Mouse (Mus musculus) liver, embryonic 16.5 days (tissue): Measurements from ENCODE around the gene Nfkb1. TPM values are rescaled to one million over a fixed set of nuclear protein-coding genes. Genes with fewer than 3 reads are reported as not detected.
A peak's percentile ranks its signal among the peaks of the same experiment; 100 is the strongest.

Experiments used
- ATAC-seq: fragments of 200-750 bp; cut with Nextera tagmentation; 2 replicates; pipeline ENCODE4 v1.8.0; 2017; ENCODE audit warnings: low read depth, mild to moderate bottlenecking, moderate number of reproducible peaks, moderate library complexity
- H3K27ac ChIP-seq: fragments of 300-500 bp; sonication (generic); 2 replicates; pipeline ENCODE4 v1.5.1; 2014; ENCODE audit warnings: mild to moderate bottlenecking, low read length
- H3K27me3 ChIP-seq: fragments of 300-500 bp; sonication (generic); 2 replicates; pipeline ENCODE4 v1.6.1; 2014; ENCODE audit warnings: low read depth, low read length, mixed read lengths; ENCODE audit not compliant: control insufficient read depth, insufficient read depth
- H3K36me3 ChIP-seq: fragments of 300-500 bp; sonication (generic); 2 replicates; pipeline ENCODE4 v1.6.1; 2014; ENCODE audit warnings: mild to moderate bottlenecking; ENCODE audit not compliant: control insufficient read depth, insufficient read depth
- H3K4me1 ChIP-seq: fragments of 300-500 bp; sonication (generic); 2 replicates; pipeline ENCODE4 v1.6.1; 2014; ENCODE audit warnings: low read depth, low read length, mixed read lengths; ENCODE audit not compliant: control insufficient read depth
- H3K4me2 ChIP-seq: fragments of 300-500 bp; sonication (generic); 2 replicates; pipeline ENCODE4 v1.6.1; 2014; ENCODE audit warnings: low read depth, low read length, mixed read lengths
- H3K4me3 ChIP-seq: fragments of 300-500 bp; sonication (generic); 2 replicates; pipeline ENCODE4 v1.5.1; 2014; ENCODE audit warnings: low read depth, mild to moderate bottlenecking, low read length
- H3K9ac ChIP-seq: fragments of 300-500 bp; sonication (generic); 2 replicates; pipeline ENCODE4 v1.6.1; 2014; ENCODE audit warnings: low read depth, low read length
- H3K9me3 ChIP-seq: fragments of 300-500 bp; sonication (generic); replicated peaks from 2 replicates; pipeline ENCODE4 v1.6.1; 2016; ENCODE audit warnings: low read length; ENCODE audit not compliant: control insufficient read depth
- WGBS: fragments of 180-500 bp; shearing (Covaris S2); extraction: QIAGEN DNeasy Blood & Tissue Kit; methylation state at CpG from one replicate; pipeline ENCODE4 v1.1.7; 2014; ENCODE audit not compliant: insufficient replicate concordance; 5-methylcytosine and 5-hydroxymethylcytosine counted together
- polyA plus RNA-seq: library from polyadenylated mRNA; unstranded; fragments of >200 nt; fragmentation: Nextera tagmentation; extraction: Ambion mirVana; gene quantifications from 2 replicates; pipeline ENCODE4 v1.2.1, GENCODE M21; 2015

The Nfkb1 gene
- polyA plus RNA-seq, 1 experiment from 2014 or later, result 10.7 TPM

GRCm38 (mm10) chr3:135597014-135597413, 94.3 kb downstream of the Nfkb1 start:
- Histone ChIP-seq H3K4me1 (peaks cover 3% of the 10 kb centered on the region; the same call in 1 of the 2 replicates), H3K27ac (no peak overlapping the region), H3K36me3 (peaks cover 11% of the 10 kb centered on the region), H3K4me2 (no peak overlapping the region), H3K4me3 (no peak overlapping the region), H3K27me3 (no peaks in the 10 kb centered on the region), H3K9ac (no peak overlapping the region), H3K9me3 (no peaks in the 10 kb centered on the region)
- WGBS, result 46% methylated on average over 4 of the region's 4 CpGs
- ATAC-seq, result 0 out of 2 replicates have a peak, but pooled peaks have one; percentile 17

- no peak overlapping the region for H3K4me2 ChIP-seq
- H3K9me3 ChIP-seq, result no peaks in the 10 kb centered on the region
- H3K36me3 ChIP-seq, result peaks cover 12% of the 10 kb centered on the region
- ATAC-seq, result no peak
- H3K9ac ChIP-seq, result no peak overlapping the region
- no peak overlapping the region for H3K4me3 ChIP-seq
- peaks cover 3% of the 10 kb centered on the region; the same call in 1 of the 2 replicates for H3K4me1 ChIP-seq
- WGBS, result 63% methylated on average over 21 of the region's 21 CpGs
- no peak overlapping the region for H3K27ac ChIP-seq
- no peaks in the 10 kb centered on the region for H3K27me3 ChIP-seq
Measured at GRCm38 (mm10) chr3:135594238-135594917, 97.0 kb downstream of the Nfkb1 start.

GRCm38 (mm10) chr3:135592011-135592410, 99.3 kb downstream of the Nfkb1 start:
- H3K36me3 ChIP-seq, result peaks cover 12% of the 10 kb centered on the region
- WGBS, result 84% methylated on average over 4 of the region's 4 CpGs
- H3K27ac ChIP-seq, result no peak overlapping the region

GRCm38 (mm10) chr3:135591376-135591775, 100.0 kb downstream of the Nfkb1 start:
- Histone ChIP-seq H3K4me1 (peaks cover 5% of the 10 kb centered on the region), H3K9ac (no peak overlapping the region), H3K36me3 (peaks cover 12% of the 10 kb centered on the region), H3K4me3 (no peak overlapping the region), H3K9me3 (no peaks in the 10 kb centered on the region), H3K27ac (no peak overlapping the region), H3K27me3 (no peaks in the 10 kb centered on the region), H3K4me2 (no peak overlapping the region)
- ATAC-seq, result no peak
- 74% methylated on average over 5 of the region's 5 CpGs for WGBS

More at GRCm38 (mm10) chr3:135592011-135592410, 99.3 kb downstream of the Nfkb1 start:
- Histone ChIP-seq H3K9ac (no peak overlapping the region), H3K27me3 (no peaks in the 10 kb centered on the region), H3K9me3 (no peaks in the 10 kb centered on the region), H3K4me1 (peaks cover 3% of the 10 kb centered on the region; the same call in 1 of the 2 replicates), H3K4me2 (no peak overlapping the region), H3K4me3 (no peak overlapping the region)
- ATAC-seq, result no peak

- Histone ChIP-seq H3K27ac (no peak overlapping the region), H3K4me1 (peaks cover 10% of the 10 kb centered on the region), H3K36me3 (peaks cover 12% of the 10 kb centered on the region), H3K9ac (no peak overlapping the region), H3K4me2 (no peak overlapping the region), H3K27me3 (no peaks in the 10 kb centered on the region), H3K9me3 (no peaks in the 10 kb centered on the region), H3K4me3 (no peak overlapping the region)
- WGBS, result 29% methylated on average over 4 of the region's 4 CpGs
- no peak for ATAC-seq
Measured at GRCm38 (mm10) chr3:135590471-135590870, 100.9 kb downstream of the Nfkb1 start.

- H3K27ac ChIP-seq, result no peak overlapping the region
- WGBS, result 55% methylated on average over 4 of the region's 4 CpGs
Measured at GRCm38 (mm10) chr3:135586471-135586880, 104.9 kb downstream of the Nfkb1 start.

GRCm38 (mm10) chr3:135586060-135586459, 105.3 kb downstream of the Nfkb1 start:
- peak overlapping the region; percentile 33; the same call in 1 of the 2 replicates for H3K27ac ChIP-seq
- H3K4me2 ChIP-seq, result no peak overlapping the region
- no peak for ATAC-seq
- H3K4me3 ChIP-seq, result no peak overlapping the region
- 79% methylated on average over 2 of the region's 2 CpGs for WGBS
- peaks cover 14% of the 10 kb centered on the region for H3K4me1 ChIP-seq
- H3K27me3 ChIP-seq, result no peaks in the 10 kb centered on the region
- 0 out of 2 replicates have a peak overlapping the region, but pooled peaks have one; percentile 9 for H3K9ac ChIP-seq
- H3K9me3 ChIP-seq, result no peaks in the 10 kb centered on the region
- H3K36me3 ChIP-seq, result peaks cover 6% of the 10 kb centered on the region

More at GRCm38 (mm10) chr3:135586471-135586880, 104.9 kb downstream of the Nfkb1 start:
- Histone ChIP-seq H3K4me3 (no peak overlapping the region), H3K9me3 (no peaks in the 10 kb centered on the region), H3K4me2 (no peak overlapping the region), H3K9ac (no peak overlapping the region), H3K36me3 (peaks cover 6% of the 10 kb centered on the region), H3K4me1 (peaks cover 14% of the 10 kb centered on the region), H3K27me3 (no peaks in the 10 kb centered on the region)
- ATAC-seq, result peak; percentile 49; the same call in 1 of the 2 replicates

GRCm38 (mm10) chr3:135585482-135585881, 105.9 kb downstream of the Nfkb1 start:
- Histone ChIP-seq H3K36me3 (peaks cover 4% of the 10 kb centered on the region), H3K27ac (peak overlapping the region; percentile 33; the same call in 1 of the 2 replicates), H3K9me3 (no peaks in the 10 kb centered on the region), H3K27me3 (no peaks in the 10 kb centered on the region), H3K4me3 (no peak overlapping the region), H3K4me1 (peaks cover 14% of the 10 kb centered on the region), H3K4me2 (no peak overlapping the region), H3K9ac (no peak overlapping the region)
- WGBS, result 51% methylated on average over 6 of the region's 6 CpGs
- ATAC-seq, result peak; percentile 89

- 74% methylated on average over 7 of the region's 7 CpGs for WGBS
- no peak for ATAC-seq
- Histone ChIP-seq H3K4me2 (no peak overlapping the region), H3K9ac (no peak overlapping the region), H3K9me3 (no peaks in the 10 kb centered on the region), H3K4me3 (no peak overlapping the region), H3K27ac (peak overlapping the region; percentile 10; the same call in 1 of the 2 replicates), H3K27me3 (no peaks in the 10 kb centered on the region), H3K4me1 (peaks cover 14% of the 10 kb centered on the region), H3K36me3 (peaks cover 2% of the 10 kb centered on the region; the same call in 1 of the 2 replicates)
Measured at GRCm38 (mm10) chr3:135582246-135582645, 109.1 kb downstream of the Nfkb1 start.
